Mouse (Mus musculus) testis, adult 2 months (tissue): ENCODE measurements around the gene Tapt1.

ENCODE experiments used
- CTCF ChIP-seq: fragments of 200-500 bp; IDR thresholded peaks from 2 replicates; pipeline ENCODE4 v1.5.1; 2012; ENCODE audit warnings: low read depth, mild to moderate bottlenecking, inconsistent platforms, low read length, moderate library complexity; ENCODE audit not compliant: control insufficient read depth, insufficient read depth, insufficient replicate concordance
- POLR2A ChIP-seq: fragments of 200-500 bp; IDR thresholded peaks from 2 replicates; pipeline ENCODE4 v1.6.1; 2012; ENCODE audit warnings: low read depth, mild to moderate bottlenecking, inconsistent platforms, low read length, moderate library complexity; ENCODE audit not compliant: control insufficient read depth

GRCm38 (mm10) chr5:44174046-44174445 is 52.4 kb downstream of the Tapt1 start:
- no peak for TF ChIP-seq POLR2A
- no peak for TF ChIP-seq CTCF
